Mouse (Mus musculus) kidney, postnatal 0 days (tissue): ENCODE results near the gene Hpca. TPM values are rescaled to one million over a fixed set of nuclear protein-coding genes. Genes with fewer than 3 reads are reported as not detected.
A peak's percentile ranks its signal among the peaks of the same experiment; 100 is the strongest.

ENCODE experiments used
- ATAC-seq: fragments of 200-750 bp; cut with Nextera tagmentation; replicated peaks from 2 replicates; pipeline ENCODE4 v1.8.0; 2017; ENCODE audit warnings: low read depth, moderate number of reproducible peaks, moderate TSS enrichment, moderate library complexity; ENCODE audit not compliant: low FRiP score
- DNase-seq: peaks from one replicate; pipeline ENCODE4 v3.0.0-alpha.2; 2016; ENCODE audit warnings: low spot score
- H3K27ac ChIP-seq: fragments of 300-500 bp; sonication (generic); 2 replicates; pipeline ENCODE4 v1.5.1; 2014; ENCODE audit warnings: mild to moderate bottlenecking
- H3K27me3 ChIP-seq: fragments of 300-500 bp; sonication (generic); 2 replicates; pipeline ENCODE4 v1.6.1; 2014; ENCODE audit warnings: low read length, mixed read lengths; ENCODE audit not compliant: insufficient read depth
- H3K36me3 ChIP-seq: fragments of 300-500 bp; sonication (generic); 2 replicates; pipeline ENCODE4 v1.6.1; 2014; ENCODE audit warnings: low read length, mixed read lengths; ENCODE audit not compliant: insufficient read depth
- H3K4me1 ChIP-seq: fragments of 300-500 bp; sonication (generic); replicated peaks from 2 replicates; pipeline ENCODE4 v1.6.1; 2014; ENCODE audit warnings: antibody characterized with exemption, low read length, mixed read lengths; ENCODE audit not compliant: insufficient read depth
- H3K4me2 ChIP-seq: fragments of 300-500 bp; sonication (generic); 2 replicates; pipeline ENCODE4 v1.6.1; 2014; ENCODE audit warnings: mild to moderate bottlenecking, low read length, moderate library complexity, mixed read lengths
- H3K4me3 ChIP-seq: fragments of 300-500 bp; sonication (generic); replicated peaks from 2 replicates; pipeline ENCODE4 v1.5.1; 2014; ENCODE audit warnings: low read depth, low read length
- H3K9ac ChIP-seq: fragments of 300-500 bp; sonication (generic); 2 replicates; pipeline ENCODE4 v1.6.1; 2014; ENCODE audit warnings: low read depth, low read length
- H3K9me3 ChIP-seq: fragments of 300-500 bp; sonication (generic); replicated peaks from 2 replicates; pipeline ENCODE4 v1.6.1; 2016; ENCODE audit warnings: low read length, inconsistent platforms, mixed read lengths
- CTCF ChIP-seq: IDR thresholded peaks from 2 replicates; pipeline ENCODE4 v1.5.1; 2016; ENCODE audit warnings: antibody characterized with exemption, low read depth, mild to moderate bottlenecking, moderate library complexity
- WGBS: fragments of 180-500 bp; shearing (Covaris S2); extraction: QIAGEN DNeasy Blood & Tissue Kit; methylation state at CpG from one replicate; pipeline ENCODE4 v1.1.7; 2014; 5-methylcytosine and 5-hydroxymethylcytosine counted together
- polyA plus RNA-seq: library from polyadenylated mRNA; unstranded; fragments of >200 nt; fragmentation: Nextera tagmentation; extraction: Ambion mirVana; gene quantifications from 2 replicates; pipeline ENCODE4 v1.2.1, GENCODE M21; 2015

Gene Hpca
- 0.94 and 1.0 TPM in 2 replicates for polyA plus RNA-seq

DNA sequence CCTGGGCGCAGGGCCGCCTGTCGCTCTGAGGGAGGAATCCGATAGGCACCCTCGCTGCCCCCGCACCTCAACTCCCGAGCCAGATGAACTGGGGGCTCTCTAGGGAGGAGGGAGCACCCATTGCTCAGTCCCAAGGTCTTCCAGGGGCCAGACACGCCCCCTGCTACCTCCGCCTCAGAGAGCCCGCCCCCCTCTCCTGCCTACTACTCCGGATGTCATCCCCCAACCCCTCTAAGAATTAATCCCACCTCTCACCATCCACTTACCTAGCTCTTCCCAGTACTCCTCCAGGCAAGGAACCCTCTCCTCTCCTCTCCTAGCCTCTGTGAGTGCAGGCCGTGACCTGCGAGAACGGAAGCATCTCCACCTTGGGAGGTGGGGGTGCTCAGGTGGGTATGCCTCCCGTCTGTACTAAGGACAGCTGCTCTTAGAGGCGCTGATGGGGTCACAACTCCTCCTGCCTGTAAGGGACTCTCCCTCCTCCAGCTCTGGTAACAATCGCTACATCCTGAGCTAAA is at the start of gene Hpca:
TSS of gene Hpca (minus strand) at position 468 of the 518 bp plus-strand sequence.
- peaks cover 7% of the 10 kb centered on the region for H3K27me3 ChIP-seq
- TF ChIP-seq CTCF: no peak
- ATAC-seq: no peak; the same call in 1 of the 2 replicates

DNA sequence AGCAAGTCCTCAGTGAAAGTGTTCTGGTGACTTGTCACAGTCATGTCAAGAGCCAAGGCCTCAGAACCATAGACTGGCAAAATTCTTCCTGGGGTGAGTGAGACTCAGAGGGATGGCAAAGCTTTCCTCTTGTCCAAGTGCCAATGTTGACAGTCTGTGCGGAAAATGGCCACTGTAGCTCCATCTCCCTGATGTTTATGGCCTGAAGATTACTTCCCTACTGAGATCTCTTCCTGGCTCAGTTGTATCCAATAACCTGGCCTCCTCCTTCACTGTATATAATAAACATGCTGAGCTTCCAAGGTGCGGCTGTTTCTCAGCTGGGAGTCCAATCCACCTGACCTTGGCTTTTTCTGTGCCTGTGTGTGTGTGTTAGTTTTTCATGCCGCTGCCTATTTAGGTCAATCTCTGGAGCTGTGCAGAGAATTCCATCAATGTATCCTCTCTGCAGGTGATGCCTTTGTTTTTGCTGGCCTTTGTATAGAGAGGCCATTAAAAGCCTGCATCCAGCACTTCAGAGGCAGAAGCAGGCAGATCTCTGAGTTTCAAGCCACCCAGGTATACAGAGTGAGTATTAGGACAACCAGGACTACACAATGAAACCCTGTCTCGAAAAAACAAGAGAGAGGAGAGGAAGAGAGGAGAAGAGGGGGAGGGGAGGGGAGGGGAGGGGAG is 39.9 kb upstream of the Hpca start:
- Histone ChIP-seq H3K27ac (no peak overlapping the region), H3K4me3 (no peak overlapping the region), H3K9me3 (no peaks in the 10 kb centered on the region), H3K36me3 (peaks cover 24% of the 10 kb centered on the region), H3K27me3 (no peaks in the 10 kb centered on the region), H3K4me1 (no peaks in the 10 kb centered on the region), H3K9ac (no peak overlapping the region), H3K4me2 (no peak overlapping the region)
- no peak for DNase-seq
- WGBS: 87% methylated on average over 4 of the region's 4 CpGs
- no peak for TF ChIP-seq CTCF
- no peak for ATAC-seq

More for the DNA sequence above, at the start of gene Hpca:
- under 1% methylated on average over 17 of the region's 17 CpGs for WGBS
- peak within 1 kb of the TSS; percentile 34 for H3K4me3 ChIP-seq
- peaks cover 10% of the 10 kb centered on the region; the same call in 1 of the 2 replicates for H3K4me1 ChIP-seq
- DNase-seq: no peak
- H3K27ac ChIP-seq: no peak within 1 kb of the TSS
- H3K36me3 ChIP-seq: no peaks in the 10 kb centered on the region
- peak within 1 kb of the TSS; percentile 75 for H3K4me2 ChIP-seq
- H3K9me3 ChIP-seq: no peaks in the 10 kb centered on the region
- no peak within 1 kb of the TSS for H3K9ac ChIP-seq

DNA sequence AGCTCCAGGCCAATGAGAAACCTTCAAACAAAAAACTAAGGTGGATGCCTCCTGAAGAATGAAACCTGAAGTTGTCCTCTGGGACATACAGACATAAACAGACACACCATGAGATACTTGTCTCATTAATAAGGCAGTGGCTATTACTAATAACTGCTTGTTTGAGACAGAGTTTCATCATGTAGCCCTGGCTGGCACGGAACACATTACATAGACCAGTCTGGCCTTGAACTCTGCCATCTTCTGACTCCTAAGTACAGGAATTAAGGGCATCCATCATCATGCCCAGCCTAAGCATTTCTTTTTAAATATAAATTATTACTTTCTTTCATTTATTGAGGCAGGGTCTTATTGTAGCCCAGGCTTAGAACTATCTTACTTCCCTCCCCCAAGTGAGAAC is 39.2 kb upstream of the Hpca start:
- H3K9me3 ChIP-seq: no peaks in the 10 kb centered on the region
- no peaks in the 10 kb centered on the region for H3K4me1 ChIP-seq
- peaks cover 24% of the 10 kb centered on the region for H3K36me3 ChIP-seq
- H3K27ac ChIP-seq: no peak overlapping the region
- no peak for DNase-seq
- 93% methylated on average over 1 of the region's 1 CpGs for WGBS
- H3K4me2 ChIP-seq: no peak overlapping the region
- no peaks in the 10 kb centered on the region for H3K27me3 ChIP-seq
- no peak for ATAC-seq
- H3K4me3 ChIP-seq: no peak overlapping the region
- TF ChIP-seq CTCF: no peak
- no peak overlapping the region for H3K9ac ChIP-seq

DNA sequence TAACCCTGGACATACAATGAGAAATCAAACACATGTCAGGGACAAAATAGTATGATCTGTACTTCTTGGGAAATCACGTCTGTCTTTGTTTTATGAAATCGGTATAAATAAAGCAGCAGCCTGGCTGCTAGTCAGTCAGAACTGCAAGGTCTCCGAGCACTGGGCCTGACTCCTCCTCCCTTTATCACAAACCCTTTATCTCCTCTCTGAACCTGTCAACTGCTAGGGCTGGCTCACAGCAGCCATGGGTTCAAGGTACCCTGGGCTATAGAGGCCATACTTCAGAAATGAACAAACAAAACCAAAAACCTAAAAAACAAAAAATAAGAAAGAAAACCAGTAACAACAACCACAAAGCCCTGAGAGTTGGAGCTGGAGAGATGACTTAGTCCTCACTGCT is 36.7 kb upstream of the Hpca start:
- ATAC-seq (no peak), DNase-seq (no peak)
- peaks cover 24% of the 10 kb centered on the region for H3K36me3 ChIP-seq
- no peak overlapping the region for H3K4me3 ChIP-seq
- H3K4me1 ChIP-seq: no peaks in the 10 kb centered on the region
- H3K4me2 ChIP-seq: no peak overlapping the region
- no peak overlapping the region for H3K27ac ChIP-seq
- WGBS: 63% methylated on average over 3 of the region's 3 CpGs
- H3K27me3 ChIP-seq: no peaks in the 10 kb centered on the region
- no peak for TF ChIP-seq CTCF
- no peaks in the 10 kb centered on the region for H3K9me3 ChIP-seq
- no peak overlapping the region for H3K9ac ChIP-seq

DNA sequence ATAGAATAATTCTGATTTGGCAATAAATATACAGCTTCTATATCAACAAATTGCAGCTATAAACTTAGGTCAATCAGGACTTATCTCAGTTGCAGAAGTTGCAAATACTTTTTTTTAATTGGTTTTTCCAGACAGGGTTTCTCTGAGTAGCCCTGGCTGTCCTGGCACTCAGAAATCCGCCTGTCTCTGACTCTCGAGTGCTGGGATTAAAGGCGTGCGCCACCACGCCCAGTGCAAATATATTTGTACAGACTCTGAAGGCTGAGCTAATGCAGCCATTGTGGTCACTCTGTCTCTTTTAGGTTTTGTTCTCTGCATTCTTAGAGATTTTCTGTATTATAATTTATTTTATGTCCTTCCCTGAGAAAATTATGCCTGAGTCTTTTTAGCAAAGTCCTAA is 35.7 kb upstream of the Hpca start:
- Histone ChIP-seq H3K36me3 (peaks cover 20% of the 10 kb centered on the region), H3K27ac (peak overlapping the region; percentile 42; the same call in 1 of the 2 replicates), H3K4me1 (no peaks in the 10 kb centered on the region), H3K4me2 (no peak overlapping the region), H3K9ac (no peak overlapping the region), H3K9me3 (no peaks in the 10 kb centered on the region), H3K4me3 (no peak overlapping the region), H3K27me3 (no peaks in the 10 kb centered on the region)
- 86% methylated on average over 5 of the region's 5 CpGs for WGBS
- TF ChIP-seq CTCF: no peak
- ATAC-seq: no peak
- no peak for DNase-seq

DNA sequence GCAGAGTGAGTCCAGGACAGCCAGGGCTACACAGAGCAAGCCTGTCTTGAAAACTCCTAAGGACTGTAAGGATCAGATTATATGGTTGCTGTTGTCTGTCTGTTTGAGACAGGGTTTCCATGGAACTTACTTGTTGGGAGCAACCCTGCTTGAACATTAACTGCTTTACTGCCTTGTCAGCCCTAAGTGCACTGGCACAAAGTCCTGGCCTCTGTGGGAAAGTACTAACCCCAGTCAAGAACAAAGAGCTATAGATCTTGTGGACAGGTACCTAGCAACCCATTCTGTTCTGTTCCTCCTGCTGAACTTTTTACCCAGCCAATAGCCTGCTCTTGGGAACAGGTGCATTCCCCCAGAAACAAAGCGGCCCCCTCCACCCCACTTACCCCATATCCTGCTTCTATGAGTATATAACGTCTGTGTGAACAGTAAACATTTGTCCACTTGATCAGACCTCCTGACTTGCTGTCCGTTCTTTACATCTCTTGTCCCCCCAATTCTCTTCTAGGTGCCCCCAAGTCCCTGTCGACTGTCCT is 29.5 kb upstream of the Hpca start:
- Histone ChIP-seq H3K9ac (no peak overlapping the region), H3K36me3 (peaks cover 33% of the 10 kb centered on the region), H3K9me3 (no peaks in the 10 kb centered on the region), H3K27me3 (no peaks in the 10 kb centered on the region), H3K27ac (peak overlapping the region; percentile 64; the same call in 1 of the 2 replicates), H3K4me3 (no peak overlapping the region), H3K4me1 (no peaks in the 10 kb centered on the region), H3K4me2 (no peak overlapping the region)
- ATAC-seq (peak; percentile 49; the same call in 1 of the 2 replicates), DNase-seq (no peak)
- 79% methylated on average over 4 of the region's 4 CpGs for WGBS
- TF ChIP-seq CTCF: no peak
